Mouse (Mus musculus): ENCODE results near the gene Mitd1.

Gene Mitd1

DNA sequence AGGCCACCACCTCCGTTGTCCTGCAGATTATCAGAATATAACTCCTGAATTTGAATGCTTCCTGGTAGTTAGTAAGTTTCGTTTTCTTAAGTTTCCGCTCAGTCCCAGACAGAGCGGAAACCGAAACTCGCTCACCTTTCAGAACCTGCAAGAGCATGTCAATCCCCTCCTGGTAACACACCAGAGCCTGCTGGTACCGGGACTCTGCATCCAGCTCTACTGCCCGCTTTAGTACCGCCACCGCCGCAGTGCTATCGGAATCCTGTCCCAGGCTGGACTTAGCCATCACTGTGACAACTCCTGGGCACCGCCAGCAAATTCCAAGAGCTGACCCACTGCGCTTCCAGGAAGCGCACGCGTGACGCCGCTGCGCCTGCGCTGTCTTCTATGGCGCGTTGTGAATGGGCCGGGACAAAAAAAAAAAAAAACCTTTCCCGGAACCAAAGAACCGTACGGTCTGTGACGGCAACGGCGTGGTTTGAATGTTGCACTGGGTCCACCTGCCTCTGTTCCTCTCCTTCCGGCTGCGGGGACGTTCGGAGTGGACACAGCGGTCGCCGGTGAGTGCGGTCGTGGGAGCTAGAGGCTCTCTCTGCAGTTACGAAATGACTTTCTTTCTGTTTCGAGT, at the start of gene Mitd1, which contains the start of gene Mrpl30:
TSS of gene Mitd1 (minus strand) at position 387 of the 628 bp plus-strand sequence.
TSS of gene Mrpl30 (plus strand) at position 453 of the 628 bp plus-strand sequence.
- WGBS, result under 1% methylated on average over 41 of the region's 41 CpGs

DNA sequence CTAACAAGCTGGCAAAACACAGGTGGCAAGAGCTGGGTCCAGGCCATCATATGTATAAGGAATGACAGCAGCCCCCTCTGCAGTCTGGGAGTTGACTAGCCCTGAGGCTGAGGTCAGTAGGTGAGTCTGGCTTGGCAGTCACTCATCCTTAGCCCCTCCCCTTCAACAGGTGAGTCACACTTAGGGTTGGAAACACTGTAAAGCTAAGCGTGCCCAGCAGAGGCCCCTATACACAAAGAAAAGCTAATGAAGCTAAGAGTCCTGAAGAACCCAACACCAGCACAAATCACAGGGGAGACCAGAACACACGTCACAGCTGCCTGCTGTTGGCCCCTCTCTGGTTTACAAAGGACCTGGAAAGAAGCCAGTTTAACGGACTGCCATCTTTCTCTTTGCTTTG, 41.6 kb upstream of the Mitd1 start:
- 22% methylated on average over 3 of the region's 3 CpGs for WGBS

DNA sequence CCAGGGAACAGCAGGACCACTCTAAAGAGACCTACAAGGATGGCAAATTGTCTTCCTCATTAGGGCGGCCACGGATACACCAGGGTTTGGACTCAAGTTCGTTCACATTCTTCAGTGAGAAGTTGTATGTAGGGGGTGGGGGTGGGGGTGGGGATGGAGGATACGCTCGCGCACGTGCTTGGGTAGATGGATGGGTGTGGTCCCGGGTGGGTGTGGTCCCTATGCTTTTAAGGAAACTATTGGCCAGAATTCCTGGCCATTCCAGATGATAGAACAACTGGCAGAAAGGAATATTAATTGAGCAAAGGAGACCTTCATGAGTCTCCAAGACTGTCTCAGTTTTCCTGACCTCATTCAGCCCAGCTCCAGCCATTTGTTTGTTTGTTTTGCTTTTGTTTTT, 35.8 kb upstream of the Mitd1 start:
- 82% methylated on average over 8 of the region's 8 CpGs for WGBS

DNA sequence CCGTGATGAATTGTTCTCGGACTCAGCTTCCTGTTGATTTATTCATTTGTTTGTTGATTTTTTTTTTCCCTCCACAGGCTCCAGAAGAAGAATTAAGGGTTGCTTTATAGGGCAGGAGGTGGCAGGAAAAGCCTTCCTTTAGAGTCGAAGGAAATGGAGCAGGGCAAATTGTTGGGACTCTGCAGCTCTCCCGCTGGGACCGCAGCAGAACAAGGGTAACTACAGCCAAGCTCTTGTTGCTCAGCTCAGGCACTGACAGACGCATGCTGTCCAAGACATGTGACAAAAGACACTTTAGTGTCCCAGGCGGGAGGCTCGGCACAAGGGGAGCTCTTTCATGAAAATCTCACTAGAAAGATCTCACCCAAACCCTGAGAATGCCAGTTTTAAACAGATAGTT, 32.3 kb upstream of the Mitd1 start:
- 44% methylated on average over 8 of the region's 8 CpGs for WGBS

DNA sequence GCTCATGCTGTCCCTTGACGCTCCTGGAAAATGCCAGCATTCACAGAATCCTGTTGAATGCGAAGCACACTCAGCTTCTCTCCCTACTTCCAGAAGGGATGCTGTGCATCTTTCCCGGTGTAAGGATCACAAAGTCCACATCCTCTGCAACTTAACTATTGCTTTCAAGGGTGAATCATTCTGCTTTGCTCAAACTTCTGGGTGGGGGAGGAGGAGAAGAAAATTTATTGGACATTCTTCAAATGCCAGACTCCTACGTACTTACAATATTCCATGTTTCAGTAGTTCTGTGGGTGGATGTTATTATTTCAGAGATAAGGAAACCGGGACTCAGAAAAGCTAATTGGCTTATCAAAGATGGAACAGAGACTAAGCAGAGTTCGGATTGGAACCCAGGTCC, 27.9 kb upstream of the Mitd1 start:
- 66% methylated on average over 6 of the region's 6 CpGs for WGBS

DNA sequence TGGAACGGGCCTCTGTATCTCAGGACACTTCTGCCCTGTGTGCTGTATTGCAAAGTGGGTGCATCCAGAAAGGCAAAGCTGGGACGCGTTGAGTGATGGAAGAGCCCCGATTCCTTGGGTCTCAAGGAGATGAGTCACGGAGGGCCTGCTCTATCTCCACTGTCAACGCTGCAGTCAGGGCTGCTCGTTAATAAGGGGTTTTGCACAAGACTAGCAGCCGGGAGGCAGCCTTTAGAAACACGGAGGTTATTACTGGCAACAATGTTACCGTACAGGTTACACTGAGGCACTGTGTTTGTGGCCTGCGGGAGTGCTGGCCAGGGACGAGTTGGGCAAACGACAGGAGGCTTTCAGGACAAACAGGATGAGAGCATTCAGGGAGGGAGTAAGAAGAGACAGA, 27.5 kb upstream of the Mitd1 start:
- 67% methylated on average over 13 of the region's 13 CpGs for WGBS

DNA sequence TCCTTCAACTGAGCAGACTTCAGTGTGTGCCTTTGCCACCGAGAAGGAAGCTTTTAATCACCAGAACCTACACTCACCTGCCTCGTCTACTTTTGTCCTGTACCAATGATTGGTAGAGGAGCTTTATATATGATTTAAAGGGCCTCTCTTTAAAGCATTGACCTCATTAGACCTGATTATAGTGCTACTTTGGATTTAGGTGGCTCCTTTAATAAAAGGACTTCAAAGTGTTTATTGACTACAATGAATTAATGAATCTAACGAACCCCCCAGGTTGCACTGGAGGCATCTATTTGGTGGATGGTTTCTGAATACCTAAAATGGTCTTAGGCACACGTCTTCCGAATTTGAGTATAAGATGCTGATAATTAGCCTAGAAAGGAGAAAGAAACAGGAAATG, 26.2 kb upstream of the Mitd1 start, which contains the start of gene Lyg2:
TSS of gene Lyg2 (minus strand) at position 101 of the 400 bp plus-strand sequence.
- 63% methylated on average over 5 of the region's 5 CpGs for WGBS

DNA sequence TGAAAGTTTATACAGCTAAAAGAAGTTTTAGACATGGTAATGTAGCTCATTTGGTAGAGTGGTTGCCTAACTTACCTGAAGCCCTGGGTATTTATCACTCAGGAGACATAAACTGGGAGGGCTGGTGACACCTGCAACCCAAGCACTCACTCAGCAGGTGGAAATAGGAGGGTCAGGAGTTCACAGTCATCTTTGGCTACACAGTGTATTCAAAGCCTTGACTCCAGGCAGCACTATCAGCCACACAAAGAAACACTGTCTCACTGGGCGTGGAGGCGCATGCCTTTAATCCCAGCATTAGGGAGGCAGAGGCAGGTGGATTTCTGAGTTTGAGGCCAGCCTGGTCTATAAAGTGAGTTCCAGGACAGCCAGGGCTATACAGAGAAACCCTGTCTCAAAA, 22.5 kb upstream of the Mitd1 start:
- 92% methylated on average over 2 of the region's 2 CpGs for WGBS

DNA sequence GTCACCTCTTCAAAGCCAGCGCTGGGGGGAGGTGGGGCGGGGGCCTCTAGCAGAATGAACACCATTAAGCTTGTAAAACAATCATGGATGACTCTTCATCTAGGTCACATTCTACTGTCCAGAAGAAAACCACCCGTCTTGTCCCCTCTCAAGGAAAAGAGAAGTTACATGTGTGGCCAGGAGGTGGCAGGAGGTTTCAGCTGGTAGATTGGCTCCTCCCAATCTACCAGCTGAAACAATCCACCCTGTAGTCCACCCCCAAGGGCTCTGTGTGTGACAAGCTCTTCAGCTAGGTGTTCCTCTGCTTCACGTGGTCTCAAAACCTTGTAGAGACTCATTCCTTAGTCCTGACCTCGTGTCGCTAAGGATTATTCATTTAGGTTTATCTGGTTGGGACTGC, 13.0 kb upstream of the Mitd1 start:
- 35% methylated on average over 6 of the region's 6 CpGs for WGBS

DNA sequence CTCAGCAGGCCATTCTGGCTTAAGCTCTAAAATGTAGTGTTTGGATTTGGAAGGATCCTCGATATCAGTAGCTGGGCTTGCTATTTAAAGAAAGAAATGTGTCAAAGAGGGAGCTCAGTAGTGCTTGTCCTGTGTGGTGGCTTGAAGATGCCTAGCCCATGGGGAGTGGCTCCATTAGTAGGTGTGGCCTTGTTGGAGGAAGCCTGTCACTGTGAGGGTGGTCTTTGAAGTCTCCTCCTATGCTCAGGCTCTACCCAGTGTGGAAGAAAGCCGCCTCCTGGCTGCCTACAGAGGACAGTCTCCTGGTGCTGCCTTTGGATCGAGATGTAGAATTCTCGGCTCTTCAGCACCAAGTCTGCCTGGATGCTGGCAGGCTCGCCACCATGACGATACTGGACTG, 10.1 kb upstream of the Mitd1 start:
- WGBS, result 69% methylated on average over 6 of the region's 6 CpGs

DNA sequence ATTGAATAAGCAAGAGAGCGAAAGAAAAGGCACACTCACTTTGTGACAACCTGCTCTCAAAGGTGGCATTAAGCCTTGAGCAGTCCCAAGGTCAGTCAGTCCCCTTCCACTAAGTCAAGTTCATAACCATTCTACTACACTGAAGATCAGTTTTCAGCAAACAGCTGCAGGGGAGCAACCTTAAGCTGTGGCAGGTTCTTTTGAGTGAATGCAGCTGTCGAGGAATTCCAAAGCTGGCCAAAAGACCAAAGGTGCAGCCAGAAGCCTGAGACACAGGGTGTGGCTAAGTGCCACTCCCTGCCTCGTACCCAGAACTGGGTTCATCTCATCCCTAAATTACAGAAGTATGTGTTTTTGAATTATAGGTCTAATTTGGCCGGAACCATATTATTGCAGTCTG, 9.6 kb upstream of the Mitd1 start:
- WGBS, result 79% methylated on average over 4 of the region's 4 CpGs

DNA sequence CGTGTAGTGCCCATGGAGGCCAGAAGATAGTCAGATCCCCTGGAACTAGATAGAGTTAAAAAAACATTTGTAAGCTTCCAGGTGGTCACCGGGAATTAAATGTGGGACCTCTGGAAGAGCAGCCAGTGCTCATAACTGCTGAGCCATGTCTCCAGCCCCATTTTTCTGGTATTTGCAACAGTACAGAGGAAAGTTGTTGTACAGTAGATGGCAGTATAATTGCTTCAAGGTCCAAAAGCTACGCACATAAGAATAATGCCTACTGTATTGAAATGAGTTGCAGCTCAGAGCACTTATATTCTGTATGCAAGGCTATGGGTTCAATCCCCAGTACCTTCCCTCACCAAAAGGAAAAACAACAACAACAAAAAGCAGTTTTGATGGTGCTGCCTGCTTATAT, 1.2 kb upstream of the Mitd1 start:
- WGBS, result 35% methylated on average over 3 of the region's 3 CpGs

DNA sequence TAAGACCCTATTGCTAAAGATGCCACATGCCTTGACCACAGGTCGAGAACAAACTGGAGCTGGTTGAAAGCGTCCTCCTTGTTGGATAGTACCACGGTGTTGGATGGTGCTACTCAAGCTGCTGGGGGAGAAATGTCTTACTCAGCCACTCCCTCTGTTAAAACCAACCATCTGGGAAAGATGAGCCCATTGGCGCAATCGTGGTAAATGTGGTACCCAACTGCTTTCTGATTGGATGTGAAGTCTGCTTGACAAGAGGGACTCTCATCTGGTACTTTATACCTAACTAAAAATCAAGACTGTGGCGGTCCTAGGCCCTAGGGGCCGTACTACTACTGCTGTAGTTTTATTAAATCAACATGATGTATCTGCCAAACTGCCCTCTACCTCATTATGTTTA, 1.0 kb downstream of the Mitd1 start:
- WGBS, result 78% methylated on average over 7 of the region's 7 CpGs

DNA sequence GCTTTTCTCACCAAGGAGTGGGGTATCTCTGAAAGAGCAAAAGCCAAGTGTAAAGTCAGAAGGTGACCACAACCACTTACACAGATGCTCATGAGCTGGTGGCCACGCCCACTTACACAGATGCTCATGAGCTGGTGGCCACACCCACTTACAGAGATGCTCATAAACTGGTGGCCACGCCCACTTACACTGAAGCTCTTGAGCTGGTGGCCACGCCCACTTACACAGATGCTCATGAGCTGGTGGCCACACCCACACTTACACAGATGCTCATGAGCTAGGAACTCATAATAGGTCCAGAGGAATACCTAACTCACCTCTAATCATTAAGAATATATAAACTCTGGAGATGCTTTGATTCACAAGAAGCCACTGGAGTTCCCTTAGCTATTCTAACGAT, 5.8 kb downstream of the Mitd1 start:
- WGBS, result 82% methylated on average over 4 of the region's 4 CpGs

DNA sequence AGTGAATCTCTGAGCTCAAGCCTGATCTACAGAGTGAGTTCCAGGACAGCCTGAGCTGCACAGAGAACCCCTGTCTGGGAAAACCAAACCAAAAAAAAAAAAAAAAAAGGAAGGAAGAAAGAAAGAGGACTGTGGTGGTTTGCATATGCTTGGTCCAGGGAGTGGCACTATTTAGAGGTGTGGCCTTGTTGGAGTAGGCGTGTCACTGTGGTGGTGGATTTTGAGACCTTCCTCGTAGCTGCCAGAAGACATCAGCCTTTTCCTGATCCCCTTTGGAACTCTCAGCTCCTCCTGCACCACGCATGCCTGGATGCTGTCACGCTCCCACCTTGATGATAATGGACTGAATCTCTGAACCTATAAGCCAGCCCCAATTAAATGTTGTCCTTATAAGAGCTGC, 6.8 kb downstream of the Mitd1 start:
- 97% methylated on average over 4 of the region's 4 CpGs for WGBS

DNA sequence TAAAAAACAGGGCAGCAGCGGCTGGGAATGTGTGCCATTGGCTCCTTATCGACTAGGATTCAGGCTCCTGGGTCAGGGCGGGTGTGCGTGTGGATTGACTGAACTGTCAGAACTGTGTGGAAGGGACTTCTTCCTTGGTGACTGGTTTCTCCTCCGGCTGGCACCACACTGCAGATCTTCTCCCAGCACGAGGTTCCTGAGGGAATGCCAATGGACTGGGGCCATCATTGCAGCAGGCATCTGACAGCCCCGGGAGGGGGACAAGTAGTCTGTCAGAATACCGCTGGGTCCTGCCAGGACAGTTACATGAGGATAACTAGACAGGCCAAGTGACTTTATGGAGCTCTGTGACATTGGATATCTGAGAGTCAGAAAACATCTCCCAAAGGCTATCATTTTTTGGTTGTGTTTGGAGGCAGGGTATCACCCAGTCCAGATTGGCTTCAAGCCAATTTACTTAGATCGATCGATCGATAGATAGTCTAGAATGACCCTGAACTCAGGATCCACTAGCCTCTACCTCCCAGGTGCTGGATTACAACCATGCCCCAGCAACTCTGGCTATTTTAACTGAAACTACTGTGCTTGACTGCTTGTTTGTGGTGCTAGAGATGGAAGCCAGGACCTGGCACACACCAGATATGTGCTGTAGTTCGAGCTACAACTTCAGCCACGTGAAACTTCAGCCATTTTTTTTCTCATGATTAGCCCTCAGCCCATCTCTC, 12.3 kb downstream of the Mitd1 start:
- WGBS, result 90% methylated on average over 13 of the region's 13 CpGs

DNA sequence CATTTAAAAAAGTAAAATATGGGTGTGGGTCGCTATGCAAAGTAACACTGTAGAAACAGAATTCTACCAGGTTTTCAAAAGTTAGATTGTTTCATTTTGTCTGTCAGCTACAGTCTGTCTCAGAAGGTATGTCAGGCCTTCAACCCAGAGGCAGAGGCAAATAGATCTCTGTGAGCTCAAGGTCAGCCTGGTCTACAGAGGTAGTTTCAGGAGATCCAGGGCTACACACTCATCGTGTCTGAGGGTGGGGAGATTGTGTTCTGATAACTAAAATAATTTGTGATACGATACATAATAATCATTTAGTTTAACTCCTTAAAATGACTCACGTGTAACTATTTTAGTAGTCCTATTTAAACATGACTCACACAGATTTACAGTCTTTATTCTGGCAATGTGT, 17.1 kb downstream of the Mitd1 start:
- 79% methylated on average over 4 of the region's 4 CpGs for WGBS

DNA sequence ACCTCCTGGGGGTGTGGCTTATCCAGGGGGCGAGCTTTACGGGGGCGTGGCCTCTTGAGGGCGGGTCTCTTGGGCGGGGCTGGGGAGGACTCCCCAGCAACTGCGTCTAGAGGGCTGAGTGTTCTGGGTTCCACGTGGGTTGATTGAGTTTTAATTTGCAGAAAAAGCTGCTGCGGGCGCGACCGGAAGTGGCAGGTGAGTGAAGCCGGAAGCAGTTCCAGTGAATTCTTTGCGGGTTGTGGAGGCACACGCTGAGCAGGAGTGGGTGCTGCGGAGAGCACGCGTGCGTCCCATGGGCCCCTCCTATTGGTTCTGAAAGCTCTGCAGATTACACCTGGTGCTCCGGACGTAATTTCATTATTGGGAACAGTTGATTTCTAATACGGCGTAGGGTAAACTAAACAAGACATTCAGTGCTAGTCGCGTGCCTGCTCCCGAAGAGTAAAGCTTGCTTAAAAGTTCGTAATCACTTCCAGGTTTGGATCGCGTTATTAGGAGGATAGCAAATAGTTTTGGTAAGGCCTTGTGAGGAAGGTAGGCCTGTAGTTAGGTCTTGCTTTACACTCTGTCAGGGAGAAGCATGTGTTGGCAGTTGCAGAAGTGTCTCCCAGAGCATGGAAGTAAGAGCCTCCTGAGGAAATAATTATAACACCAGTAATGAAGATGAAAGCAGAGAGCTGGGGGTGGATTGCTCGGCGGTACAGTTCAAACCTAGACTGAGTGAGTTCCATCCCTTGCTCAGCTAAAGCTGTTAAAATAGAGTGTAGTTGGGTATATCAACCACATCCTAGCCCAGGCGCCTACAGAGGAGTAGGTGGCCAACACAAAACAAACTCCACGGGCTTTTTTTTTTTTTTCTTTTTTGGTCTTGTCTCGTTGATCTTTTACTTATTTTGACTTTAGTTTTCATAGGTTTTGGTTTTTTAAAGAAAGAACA, 17.8 kb downstream of the Mitd1 start:
- 4% methylated on average over 33 of the region's 33 CpGs for WGBS

DNA sequence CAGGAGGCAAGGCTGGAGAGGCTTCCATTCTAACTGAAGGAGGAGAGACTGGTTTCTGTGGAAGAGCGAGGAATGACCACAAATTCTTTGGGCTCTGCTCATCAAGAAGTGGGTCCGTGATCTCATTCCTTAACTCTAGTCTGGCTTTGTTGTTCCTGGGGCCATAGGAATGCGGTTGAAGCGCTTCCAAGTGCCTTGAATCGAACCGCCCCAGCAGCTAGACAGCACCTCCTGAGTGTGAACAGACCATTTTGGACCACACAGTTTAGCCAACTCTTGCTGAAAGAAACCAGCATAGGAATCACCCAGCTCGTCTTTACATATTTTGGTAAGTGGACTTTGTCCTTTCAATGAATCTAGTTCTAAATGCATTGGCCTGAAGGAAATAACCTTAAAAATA, 18.5 kb downstream of the Mitd1 start, which contains the start of gene Lipt1:
TSS of gene Lipt1 (plus strand) at position 35 of the 400 bp plus-strand sequence.
- WGBS, result 4% methylated on average over 7 of the region's 7 CpGs

DNA sequence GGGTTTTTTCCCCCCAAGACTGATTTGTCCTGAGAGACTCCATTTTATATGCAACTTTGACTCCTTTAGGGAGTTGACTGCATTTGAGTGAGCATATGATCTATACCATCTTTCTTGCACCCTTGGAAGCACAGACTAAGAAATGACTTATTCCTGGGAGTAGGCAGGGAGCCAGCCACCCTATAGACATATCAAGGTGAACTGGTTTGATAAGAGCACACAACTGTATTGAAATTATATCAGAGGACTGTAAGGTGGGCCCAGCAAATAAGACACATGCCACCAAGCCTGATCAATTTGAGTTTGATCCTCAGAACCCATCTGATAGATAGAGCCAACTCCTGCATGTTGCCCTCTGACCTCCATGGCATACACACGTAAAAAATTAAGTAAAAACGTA, 20.8 kb downstream of the Mitd1 start:
- 66% methylated on average over 2 of the region's 2 CpGs for WGBS

DNA sequence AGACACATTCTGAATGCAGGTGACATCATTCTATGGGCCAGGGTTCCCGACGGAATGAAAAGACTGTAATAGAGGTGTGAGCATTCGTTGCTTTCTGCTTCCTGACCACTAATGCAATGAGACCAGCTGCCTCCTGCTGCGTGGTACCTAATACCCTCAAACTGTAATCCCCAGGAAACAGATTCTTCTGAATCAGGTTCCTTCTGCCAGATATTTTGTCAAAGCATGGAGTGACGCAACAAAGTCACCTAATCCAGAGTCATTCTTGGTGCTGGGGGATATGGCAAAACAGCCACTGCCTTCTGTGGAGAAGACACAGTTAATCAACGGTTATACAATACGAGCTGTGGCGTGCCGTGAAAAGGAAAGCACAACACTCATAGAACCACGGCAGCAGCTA, 21.6 kb downstream of the Mitd1 start:
- 69% methylated on average over 10 of the region's 10 CpGs for WGBS

DNA sequence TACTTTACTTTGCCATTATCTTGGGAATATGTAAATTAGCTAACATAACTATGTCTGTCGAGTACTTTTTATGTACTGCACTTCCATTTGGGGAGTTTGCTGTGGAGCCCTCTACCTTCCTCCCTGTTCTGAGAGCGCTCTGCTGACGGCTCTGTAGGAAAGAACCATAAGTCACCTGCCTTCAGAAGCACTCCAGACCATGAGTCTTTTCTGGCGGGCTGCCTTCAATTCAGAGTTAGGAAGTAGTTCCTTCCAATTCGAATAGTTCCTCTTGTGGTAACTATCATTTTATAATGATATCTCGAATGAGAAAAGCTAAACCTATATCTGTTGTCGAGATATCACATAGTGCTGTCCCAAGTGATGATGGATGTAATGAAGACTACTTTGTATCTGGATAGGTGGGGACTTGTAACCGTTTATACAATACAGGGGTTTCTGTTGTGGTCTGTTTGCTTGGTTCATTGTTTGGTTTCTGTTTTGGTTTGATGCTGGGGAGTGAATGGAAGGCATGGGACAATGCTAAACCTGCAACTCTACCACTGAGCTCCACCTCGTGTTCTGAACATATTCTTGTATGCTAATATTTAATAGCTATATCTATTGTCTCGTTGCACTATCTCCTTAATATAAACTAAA, 22.4 kb downstream of the Mitd1 start:
- 60% methylated on average over 10 of the region's 10 CpGs for WGBS
